Mouse (Mus musculus): Measurements from ENCODE around the gene Ppie. TPM values are rescaled to one million over a fixed set of nuclear protein-coding genes. Genes with fewer than 3 reads are reported as not detected.

Ppie gene
- polyA plus RNA-seq, 1 experiment: 12.9 TPM

- H3K4me3 ChIP-seq (ENCODE audit: extremely low read depth, insufficient read depth, insufficient read length): no peak overlapping the region
- WGBS: 40% methylated on average over 24 of the region's 24 CpGs
- no peak for DNase-seq (ENCODE audit: low read depth in 1 of 2, low spot score in 2 of 2)
- peaks cover 8% of the 10 kb centered on the region for H3K27me3 ChIP-seq (ENCODE audit: control insufficient read depth, insufficient read depth, low read length)
- peaks cover 3% of the 10 kb centered on the region; the same call in 1 of the 2 replicates for H3K4me1 ChIP-seq (ENCODE audit: control insufficient read depth, insufficient read depth, insufficient read length)
- H3K36me3 ChIP-seq (ENCODE audit: control insufficient read depth, insufficient read depth, low read length): no peaks in the 10 kb centered on the region
- no peak for TF ChIP-seq POLR2A (IDR thresholded peaks at IDR 0.05; ENCODE audit: low read depth, low read length)
- H3K27ac ChIP-seq (ENCODE audit: insufficient read depth, low read length): no peak overlapping the region
Observed at GRCm38 (mm10) chr4:123105451-123105790, 34.3 kb downstream of the Ppie start.

- Histone ChIP-seq H3K27me3 (ENCODE audit: control insufficient read depth, insufficient read depth, low read length) (peaks cover 8% of the 10 kb centered on the region), H3K4me3 (ENCODE audit: extremely low read depth, insufficient read depth, insufficient read length) (no peak within 1 kb of the TSS; the same call in 1 of the 2 replicates), H3K4me1 (ENCODE audit: control insufficient read depth, insufficient read depth, insufficient read length) (peaks cover 3% of the 10 kb centered on the region; the same call in 1 of the 2 replicates), H3K27ac (ENCODE audit: insufficient read depth, low read length) (no peak within 1 kb of the TSS), H3K36me3 (ENCODE audit: control insufficient read depth, insufficient read depth, low read length) (no peaks in the 10 kb centered on the region)
- no peak for DNase-seq (ENCODE audit: low read depth in 1 of 2, low spot score in 2 of 2)
- no peak for TF ChIP-seq POLR2A (IDR thresholded peaks at IDR 0.05; ENCODE audit: low read depth, low read length)
- no peak for TF ChIP-seq CTCF (IDR thresholded peaks at IDR 0.05; ENCODE audit: extremely low read depth, insufficient read depth, insufficient read length, insufficient replicate concordance)
- WGBS: 14% methylated on average over 74 of the region's 75 CpGs
Observed at GRCm38 (mm10) chr4:123104651-123105450, 34.9 kb downstream of the Ppie start, which contains the start of gene Bmp8b. Bmp8b (plus strand) TSS chr4:123105165.

- Histone ChIP-seq H3K4me1 (ENCODE audit: control insufficient read depth, insufficient read depth, insufficient read length) (no peaks in the 10 kb centered on the region), H3K27ac (ENCODE audit: insufficient read depth, low read length) (no peak overlapping the region), H3K4me3 (ENCODE audit: extremely low read depth, insufficient read depth, insufficient read length) (no peak overlapping the region), H3K27me3 (ENCODE audit: control insufficient read depth, insufficient read depth, low read length) (peaks cover 1% of the 10 kb centered on the region; the same call in 1 of the 2 replicates), H3K36me3 (ENCODE audit: control insufficient read depth, insufficient read depth, low read length) (no peaks in the 10 kb centered on the region)
- no peak for DNase-seq (ENCODE audit: low read depth in 1 of 2, low spot score in 2 of 2)
- 81% methylated on average over 9 of the region's 9 CpGs for WGBS
- no peak for TF ChIP-seq CTCF (IDR thresholded peaks at IDR 0.05; ENCODE audit: extremely low read depth, insufficient read depth, insufficient read length, insufficient replicate concordance)
- TF ChIP-seq POLR2A (IDR thresholded peaks at IDR 0.05; ENCODE audit: low read depth, low read length): no peak
Observed at GRCm38 (mm10) chr4:123093869-123094268, 45.9 kb downstream of the Ppie start.

- H3K4me3 ChIP-seq (ENCODE audit: extremely low read depth, insufficient read depth, insufficient read length): no peak overlapping the region
- DNase-seq (ENCODE audit: low read depth in 1 of 2, low spot score in 2 of 2): no peak
- TF ChIP-seq POLR2A (IDR thresholded peaks at IDR 0.05; ENCODE audit: low read depth, low read length) (no peak), CTCF (IDR thresholded peaks at IDR 0.05; ENCODE audit: extremely low read depth, insufficient read depth, insufficient read length, insufficient replicate concordance) (no peak)
Observed at GRCm38 (mm10) chr4:123093064-123093776, 46.5 kb downstream of the Ppie start.

GRCm38 (mm10) chr4:123092621-123093020 lies 47.1 kb downstream of the Ppie start:
- H3K4me3 ChIP-seq (ENCODE audit: extremely low read depth, insufficient read depth, insufficient read length): no peak overlapping the region
- H3K36me3 ChIP-seq (ENCODE audit: control insufficient read depth, insufficient read depth, low read length): no peaks in the 10 kb centered on the region
- TF ChIP-seq CTCF (IDR thresholded peaks at IDR 0.05; ENCODE audit: extremely low read depth, insufficient read depth, insufficient read length, insufficient replicate concordance) (no peak), POLR2A (IDR thresholded peaks at IDR 0.05; ENCODE audit: low read depth, low read length) (no peak)
- H3K27me3 ChIP-seq (ENCODE audit: control insufficient read depth, insufficient read depth, low read length): peaks cover 1% of the 10 kb centered on the region; the same call in 1 of the 2 replicates
- no peaks in the 10 kb centered on the region for H3K4me1 ChIP-seq (ENCODE audit: control insufficient read depth, insufficient read depth, insufficient read length)
- no peak for DNase-seq (ENCODE audit: low read depth in 1 of 2, low spot score in 2 of 2)
- H3K27ac ChIP-seq (ENCODE audit: insufficient read depth, low read length): no peak overlapping the region
- 84% methylated on average over 5 of the region's 5 CpGs for WGBS

More at GRCm38 (mm10) chr4:123093064-123093776, 46.5 kb downstream of the Ppie start:
- Histone ChIP-seq H3K36me3 (ENCODE audit: control insufficient read depth, insufficient read depth, low read length) (no peaks in the 10 kb centered on the region), H3K27me3 (ENCODE audit: control insufficient read depth, insufficient read depth, low read length) (peaks cover 1% of the 10 kb centered on the region; the same call in 1 of the 2 replicates), H3K4me1 (ENCODE audit: control insufficient read depth, insufficient read depth, insufficient read length) (no peaks in the 10 kb centered on the region), H3K27ac (ENCODE audit: insufficient read depth, low read length) (no peak overlapping the region)
- 66% methylated on average over 17 of the region's 17 CpGs for WGBS

GRCm38 (mm10) chr4:123086381-123086780 lies 53.4 kb downstream of the Ppie start:
- Histone ChIP-seq H3K4me1 (ENCODE audit: control insufficient read depth, insufficient read depth, insufficient read length) (no peaks in the 10 kb centered on the region), H3K4me3 (ENCODE audit: extremely low read depth, insufficient read depth, insufficient read length) (no peak overlapping the region), H3K27ac (ENCODE audit: insufficient read depth, low read length) (no peak overlapping the region), H3K27me3 (ENCODE audit: control insufficient read depth, insufficient read depth, low read length) (no peaks in the 10 kb centered on the region), H3K36me3 (ENCODE audit: control insufficient read depth, insufficient read depth, low read length) (no peaks in the 10 kb centered on the region)
- TF ChIP-seq POLR2A (IDR thresholded peaks at IDR 0.05; ENCODE audit: low read depth, low read length) (no peak), CTCF (IDR thresholded peaks at IDR 0.05; ENCODE audit: extremely low read depth, insufficient read depth, insufficient read length, insufficient replicate concordance) (no peak)
- 86% methylated on average over 4 of the region's 4 CpGs for WGBS
- DNase-seq (ENCODE audit: low read depth in 1 of 2, low spot score in 2 of 2): no peak

All from spleen, adult 2 months (tissue).